Mouse (Mus musculus) liver, embryonic 14.5 days (tissue): Measurements from ENCODE around the gene Ebf4. TPM values are rescaled to one million over a fixed set of nuclear protein-coding genes. Genes with fewer than 3 reads are reported as not detected.
"Not testable (repeated sequence)": the region's sequence is repeated elsewhere in the genome, so short reads cannot be mapped to it uniquely, and the experiment has no call there.

Experiments used
- ATAC-seq: fragments of 200-750 bp; cut with Nextera tagmentation; 2 replicates; pipeline ENCODE4 v1.8.0; 2017; ENCODE audit warnings: moderate number of reproducible peaks, mild to moderate bottlenecking, moderate library complexity; ENCODE audit not compliant: insufficient read depth
- DNase-seq, 3 experiments: peaks; one replicate each; pipeline ENCODE4 v3.0.0-alpha.2; 2012 to 2013; ENCODE audit warnings: low read depth in 3 of 3, low spot score in 3 of 3
- H3K27ac ChIP-seq: fragments of 300-500 bp; sonication (generic); 2 replicates; pipeline ENCODE4 v1.5.1; 2014; ENCODE audit warnings: moderate library complexity, mild to moderate bottlenecking, control low read depth, inconsistent platforms
- H3K27me3 ChIP-seq: fragments of 300-500 bp; sonication (generic); 2 replicates; pipeline ENCODE4 v1.6.1; 2014; ENCODE audit warnings: mild to moderate bottlenecking, low read length, moderate library complexity; ENCODE audit not compliant: control insufficient read depth, insufficient read depth
- H3K36me3 ChIP-seq: fragments of 300-500 bp; sonication (generic); replicated peaks from 2 replicates; pipeline ENCODE4 v1.6.1; 2014; ENCODE audit warnings: low read depth; ENCODE audit not compliant: control insufficient read depth, insufficient read depth
- H3K4me1 ChIP-seq, 2 experiments: fragments of 200-500 bp in 1 of 2; fragments of 300-500 bp in 1 of 2; sonication (generic) in 1 of 2; replicated peaks; 2 replicates each; pipeline ENCODE4 v1.6.1; 2012 to 2014; ENCODE audit warnings: antibody characterized with exemption in 1 of 2, inconsistent platforms in 1 of 2, low read length in 1 of 2; ENCODE audit not compliant: control insufficient read depth in 2 of 2, insufficient read depth in 2 of 2
- H3K4me2 ChIP-seq: fragments of 300-500 bp; sonication (generic); 2 replicates; pipeline ENCODE4 v1.6.1; 2014; ENCODE audit warnings: low read depth, mild to moderate bottlenecking, control low read depth, moderate library complexity
- H3K4me3 ChIP-seq, 2 experiments: fragments of 200-500 bp in 1 of 2; fragments of 300-500 bp in 1 of 2; sonication (generic) in 1 of 2; 2 replicates each; pipeline ENCODE4 v1.5.1; 2012 to 2014; ENCODE audit warnings: low read depth in 2 of 2, low read length in 2 of 2, mild to moderate bottlenecking in 2 of 2, control low read depth in 1 of 2, inconsistent platforms in 1 of 2, moderate library complexity in 1 of 2; ENCODE audit not compliant: insufficient read depth in 1 of 2
- H3K9ac ChIP-seq: fragments of 300-500 bp; sonication (generic); replicated peaks from 2 replicates; pipeline ENCODE4 v1.6.1; 2014; ENCODE audit warnings: mild to moderate bottlenecking, control low read depth, moderate library complexity
- H3K9me3 ChIP-seq: fragments of 300-500 bp; sonication (generic); 2 replicates; pipeline ENCODE4 v1.6.1; 2016; ENCODE audit warnings: low read length, mixed read lengths; ENCODE audit not compliant: control insufficient read depth
- CTCF ChIP-seq: IDR thresholded peaks from 2 replicates; pipeline ENCODE4 v1.5.1; 2016; ENCODE audit warnings: antibody characterized with exemption, low read depth, control low read depth
- EP300 ChIP-seq: IDR thresholded peaks from 2 replicates; pipeline ENCODE4 v1.6.1; 2016; ENCODE audit warnings: antibody characterized with exemption, low read depth
- WGBS: fragments of 180-500 bp; shearing (Covaris S2); extraction: QIAGEN DNeasy Blood & Tissue Kit; methylation state at CpG from one replicate; pipeline ENCODE4 v1.1.7; 2014; ENCODE audit not compliant: insufficient replicate concordance; 5-methylcytosine and 5-hydroxymethylcytosine counted together
- polyA plus RNA-seq, 2 experiments: library from polyadenylated mRNA; depleted of rRNA in 1 of 2; stranded (reverse) in 1 of 2; unstranded in 1 of 2; fragments of >200 nt; fragmentation: Nextera tagmentation in 1 of 2; extraction: Ambion mirVana in 1 of 2; gene quantifications; 2 replicates each; pipeline versions ENCODE4 v1.2.1 to v1.2.3; 2012 to 2014

Gene Ebf4
- polyA plus RNA-seq, 2 experiments: 0.32 TPM; not detected in 1

DNA sequence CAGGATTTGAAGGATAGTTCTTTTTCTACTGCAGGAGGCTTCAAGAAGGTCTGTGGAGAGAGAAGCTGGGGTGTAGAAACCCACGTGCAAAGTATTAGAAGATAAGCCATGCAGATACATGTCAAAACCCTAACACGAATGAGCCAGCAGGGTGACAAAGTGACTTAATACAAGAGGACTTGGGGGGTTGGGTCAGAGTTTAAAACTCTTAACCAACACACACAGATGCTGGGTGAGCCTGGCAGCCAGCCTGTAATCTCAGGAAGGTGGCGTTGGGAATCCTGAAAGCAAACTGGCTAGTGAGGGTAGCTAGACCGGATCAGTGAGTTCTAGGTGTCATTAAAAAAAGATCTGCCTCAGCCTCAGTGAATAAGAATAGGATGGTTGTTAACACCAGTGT is 72.4 kb downstream of the Ebf4 start:
- H3K27me3 ChIP-seq: peaks cover 27% of the 10 kb centered on the region
- TF ChIP-seq CTCF: no peak
- no peak for TF ChIP-seq EP300
- no peak overlapping the region for H3K4me3 ChIP-seq
- no peak for ATAC-seq
- no peaks in the 10 kb centered on the region for H3K9me3 ChIP-seq
- 22% methylated on average over 4 of the region's 4 CpGs for WGBS
- H3K9ac ChIP-seq: no peak overlapping the region
- peaks cover 0 to 8% of the 10 kb centered on the region in 2 experiments; a peak in 2 of 4 replicates for H3K4me1 ChIP-seq
- H3K4me2 ChIP-seq: no peak overlapping the region
- no peaks in the 10 kb centered on the region for H3K36me3 ChIP-seq
- no peak overlapping the region for H3K27ac ChIP-seq
- DNase-seq: no peak

DNA sequence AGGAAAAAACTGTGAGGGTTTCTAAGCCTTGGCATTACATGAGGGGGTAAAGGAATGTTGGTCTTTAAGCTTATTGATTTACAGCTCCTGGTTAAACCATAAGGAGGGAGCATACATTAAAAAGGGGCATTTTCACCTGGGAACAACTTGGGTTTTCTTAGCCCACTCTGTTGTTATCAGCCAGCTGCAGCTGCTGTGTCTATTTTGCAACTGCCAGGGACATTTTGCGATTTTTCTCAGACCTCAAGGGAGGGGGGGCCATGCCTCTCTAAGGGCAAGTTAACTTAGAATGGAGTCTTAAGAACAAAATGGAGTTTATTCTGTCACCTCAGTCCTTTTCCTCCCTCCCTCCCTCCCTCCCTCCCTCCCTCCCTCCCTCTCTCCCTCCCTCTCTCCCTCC is 78.1 kb downstream of the Ebf4 start:
- WGBS: 0% methylated on average over 1 of the region's 1 CpGs
- not testable (repeated sequence) for H3K4me3 ChIP-seq, H3K27me3 ChIP-seq, H3K9ac ChIP-seq, H3K4me2 ChIP-seq, H3K36me3 ChIP-seq, H3K27ac ChIP-seq, H3K9me3 ChIP-seq
- H3K4me1 ChIP-seq: peaks cover 0 to 10% of the 10 kb centered on the region in 2 experiments; a peak in 2 of 4 replicates
- DNase-seq: peak in 2 of 3 experiments; percentile 12 to 17
- ATAC-seq: peak; percentile 65; the same call in 1 of the 2 replicates
- peak; percentile 61; the same call in 1 of the 2 replicates for TF ChIP-seq EP300

DNA sequence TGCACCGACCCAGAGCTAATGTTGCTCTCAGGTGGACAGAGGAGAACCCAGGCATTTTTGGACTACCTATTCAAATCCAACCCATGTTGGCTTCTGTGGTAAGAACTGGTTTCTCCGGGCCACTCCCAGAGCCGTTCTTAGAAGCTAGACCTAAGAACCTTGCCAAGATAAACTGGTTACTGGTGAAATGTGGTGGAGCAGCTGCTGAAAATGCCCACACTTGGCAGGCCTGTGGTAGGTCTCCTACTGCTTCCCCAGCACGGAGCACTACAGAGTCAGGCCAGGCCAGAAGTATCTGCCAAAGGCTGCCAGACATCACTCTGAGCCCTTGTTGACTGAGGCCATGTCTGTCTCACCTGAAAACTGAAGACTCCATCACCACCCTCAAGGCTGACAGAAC is 80.0 kb downstream of the Ebf4 start:
- H3K36me3 ChIP-seq: no peaks in the 10 kb centered on the region
- H3K27ac ChIP-seq: no peak overlapping the region
- ATAC-seq (no peak), DNase-seq (no peak)
- no peak overlapping the region for H3K4me3 ChIP-seq
- H3K27me3 ChIP-seq: no peaks in the 10 kb centered on the region
- 56% methylated on average over 4 of the region's 4 CpGs for WGBS
- TF ChIP-seq EP300: no peak
- TF ChIP-seq CTCF: no peak
- no peak overlapping the region for H3K4me2 ChIP-seq
- no peaks in the 10 kb centered on the region for H3K9me3 ChIP-seq
- H3K9ac ChIP-seq: no peak overlapping the region
- H3K4me1 ChIP-seq: peaks cover 0 to 10% of the 10 kb centered on the region in 2 experiments; a peak in 2 of 4 replicates

DNA sequence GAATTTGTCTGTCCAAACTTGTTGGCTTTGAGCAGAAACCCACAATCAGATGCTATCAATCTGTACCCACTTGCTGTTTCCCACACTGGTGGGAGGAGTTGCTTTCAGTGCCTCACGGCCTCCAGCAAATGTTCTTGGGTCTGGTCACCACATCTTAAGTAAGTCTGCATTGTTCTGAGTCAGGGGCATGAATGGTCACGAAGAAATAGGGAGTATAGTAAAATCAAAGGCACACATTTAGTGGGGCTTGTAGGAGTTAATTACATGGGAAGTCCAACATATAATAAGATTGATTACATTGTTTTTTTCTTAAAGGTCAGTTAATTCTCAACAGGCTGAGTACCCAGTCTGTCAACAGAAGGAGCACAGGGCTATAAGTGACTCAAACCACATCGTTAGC is 88.2 kb downstream of the Ebf4 start:
- Histone ChIP-seq H3K27me3 (no peaks in the 10 kb centered on the region), H3K4me3 (no peak overlapping the region), H3K9ac (no peak overlapping the region), H3K36me3 (no peaks in the 10 kb centered on the region), H3K4me1 (no peaks in the 10 kb centered on the region), H3K27ac (no peak overlapping the region), H3K9me3 (no peaks in the 10 kb centered on the region), H3K4me2 (no peak overlapping the region)
- ATAC-seq (no peak), DNase-seq (no peak)
- WGBS: 45% methylated on average over 3 of the region's 3 CpGs
- TF ChIP-seq CTCF (no peak), EP300 (no peak)

DNA sequence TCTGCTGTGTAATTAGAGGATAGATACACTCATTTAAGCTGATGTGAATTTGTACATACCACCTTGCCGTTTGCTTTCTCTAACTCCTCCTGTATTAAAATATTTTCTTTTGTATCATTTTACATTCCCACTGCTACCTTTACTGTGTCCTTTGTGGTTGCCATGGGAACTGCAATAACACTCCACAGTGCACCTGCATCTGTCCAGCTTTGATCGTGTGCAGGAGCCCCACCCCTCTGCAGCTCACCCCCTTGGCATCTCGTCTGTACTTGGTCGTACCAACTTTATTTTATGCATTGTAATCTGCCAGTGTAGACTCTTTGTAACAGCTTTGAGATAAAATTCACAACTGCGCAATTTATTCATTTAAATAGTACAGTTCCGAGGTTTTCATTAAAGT is 88.9 kb downstream of the Ebf4 start:
- no peak overlapping the region for H3K4me3 ChIP-seq
- no peak overlapping the region for H3K9ac ChIP-seq
- no peaks in the 10 kb centered on the region for H3K9me3 ChIP-seq
- TF ChIP-seq CTCF: no peak
- no peak for TF ChIP-seq EP300
- DNase-seq (no peak), ATAC-seq (no peak)
- H3K36me3 ChIP-seq: no peaks in the 10 kb centered on the region
- no peaks in the 10 kb centered on the region for H3K27me3 ChIP-seq
- H3K4me2 ChIP-seq: no peak overlapping the region
- WGBS: 59% methylated on average over 6 of the region's 6 CpGs
- H3K27ac ChIP-seq: no peak overlapping the region
- no peaks in the 10 kb centered on the region for H3K4me1 ChIP-seq
